Mouse (Mus musculus) lung, postnatal 10 days (tissue): ENCODE measurements around the gene Chmp4b.

Experiments
- DNase-seq: peaks from one replicate; pipeline ENCODE4 v3.0.0; 2021

Gene Chmp4b

GRCm38 (mm10) chr2:154684901-154685470 is 33.5 kb downstream of the Chmp4b start:
- DNase-seq, result peak; percentile 25

GRCm38 (mm10) chr2:154685772-154686171 is 34.3 kb downstream of the Chmp4b start:
- no peak for DNase-seq

- DNase-seq, result no peak
Observed at GRCm38 (mm10) chr2:154686819-154687218, 35.3 kb downstream of the Chmp4b start.

GRCm38 (mm10) chr2:154689391-154689790 is 37.9 kb downstream of the Chmp4b start:
- DNase-seq, result peak; percentile 70

GRCm38 (mm10) chr2:154690959-154691358 is 39.5 kb downstream of the Chmp4b start:
- DNase-seq, result no peak

GRCm38 (mm10) chr2:154693186-154693940 is 41.9 kb downstream of the Chmp4b start:
- peak; percentile 77 for DNase-seq

- DNase-seq, result peak; percentile 82
Observed at GRCm38 (mm10) chr2:154693941-154694256, 42.4 kb downstream of the Chmp4b start.

GRCm38 (mm10) chr2:154695690-154696089 is 44.2 kb downstream of the Chmp4b start:
- DNase-seq, result no peak

GRCm38 (mm10) chr2:154696660-154697059 is 45.2 kb downstream of the Chmp4b start:
- no peak for DNase-seq

- no peak for DNase-seq
Observed at GRCm38 (mm10) chr2:154699360-154699759, 47.9 kb downstream of the Chmp4b start.

GRCm38 (mm10) chr2:154700177-154700576 is 48.7 kb downstream of the Chmp4b start:
- DNase-seq, result no peak

- peak; percentile 79 for DNase-seq
Observed at GRCm38 (mm10) chr2:154702637-154703315, 51.3 kb downstream of the Chmp4b start.

- no peak for DNase-seq
Observed at GRCm38 (mm10) chr2:154706526-154707280, 55.2 kb downstream of the Chmp4b start.

- DNase-seq, result no peak
Observed at GRCm38 (mm10) chr2:154707284-154707683, 55.8 kb downstream of the Chmp4b start.

GRCm38 (mm10) chr2:154707830-154708385 is 56.4 kb downstream of the Chmp4b start:
- no peak for DNase-seq

- no peak for DNase-seq
Observed at GRCm38 (mm10) chr2:154711701-154712100, 60.2 kb downstream of the Chmp4b start.

GRCm38 (mm10) chr2:154712271-154712677 is 60.8 kb downstream of the Chmp4b start:
- peak; percentile 69 for DNase-seq

GRCm38 (mm10) chr2:154713083-154713482 is 61.6 kb downstream of the Chmp4b start:
- peak; percentile 31 for DNase-seq

- no peak for DNase-seq
Observed at GRCm38 (mm10) chr2:154713964-154714363, 62.5 kb downstream of the Chmp4b start.

- DNase-seq, result no peak
Observed at GRCm38 (mm10) chr2:154716586-154716985, 65.1 kb downstream of the Chmp4b start.

- peak; percentile 63 for DNase-seq
Observed at GRCm38 (mm10) chr2:154717081-154717480, 65.6 kb downstream of the Chmp4b start.

GRCm38 (mm10) chr2:154718855-154719556 is 67.5 kb downstream of the Chmp4b start:
- no peak for DNase-seq
